Mouse (Mus musculus) forebrain, embryonic 13.5 days (tissue): ENCODE measurements around the gene Csde1. TPM values are rescaled to one million over a fixed set of nuclear protein-coding genes. Genes with fewer than 3 reads are reported as not detected.

Experiments used
- ATAC-seq: fragments of 200-750 bp; cut with Nextera tagmentation; 2 replicates; pipeline ENCODE4 v1.8.0; 2017
- H3K27ac ChIP-seq: fragments of 300-500 bp; sonication (generic); 2 replicates; pipeline ENCODE4 v1.5.1; 2015; ENCODE audit warnings: inconsistent platforms, mild to moderate bottlenecking, moderate library complexity
- H3K27me3 ChIP-seq: fragments of 300-500 bp; sonication (generic); 2 replicates; pipeline ENCODE4 v1.6.1; 2015; ENCODE audit warnings: mild to moderate bottlenecking, inconsistent platforms
- H3K36me3 ChIP-seq: fragments of 300-500 bp; sonication (generic); 2 replicates; pipeline ENCODE4 v1.6.1; 2015; ENCODE audit warnings: mild to moderate bottlenecking, inconsistent platforms; ENCODE audit not compliant: poor library complexity, severe bottlenecking
- H3K4me1 ChIP-seq: fragments of 300-500 bp; sonication (generic); 2 replicates; pipeline ENCODE4 v1.6.1; 2015; ENCODE audit warnings: inconsistent platforms
- H3K4me2 ChIP-seq: fragments of 300-500 bp; sonication (generic); 2 replicates; pipeline ENCODE4 v1.6.1; 2015; ENCODE audit warnings: inconsistent platforms, mild to moderate bottlenecking, moderate library complexity
- H3K4me3 ChIP-seq: fragments of 300-500 bp; sonication (generic); 2 replicates; pipeline ENCODE4 v1.5.1; 2015; ENCODE audit warnings: mild to moderate bottlenecking, inconsistent platforms
- H3K9ac ChIP-seq: fragments of 300-500 bp; sonication (generic); 2 replicates; pipeline ENCODE4 v1.6.1; 2015; ENCODE audit warnings: mild to moderate bottlenecking, inconsistent platforms
- H3K9me3 ChIP-seq: fragments of 300-500 bp; sonication (generic); replicated peaks from 2 replicates; pipeline ENCODE4 v1.6.1; 2016; ENCODE audit warnings: inconsistent platforms
- WGBS: fragments of 180-500 bp; shearing (Covaris S2); methylation state at CpG from one replicate; pipeline ENCODE4 v1.1.7; 2015; 5-methylcytosine and 5-hydroxymethylcytosine counted together
- polyA plus RNA-seq: library from polyadenylated mRNA; unstranded; fragments of >200 nt; fragmentation: Nextera tagmentation; extraction: Ambion mirVana; gene quantifications from 2 replicates; pipeline ENCODE4 v1.2.1, GENCODE M21; 2015

Gene Csde1
- polyA plus RNA-seq, 1 experiment from 2014 or later, result 468 TPM

- 68% methylated on average over 5 of the region's 5 CpGs for WGBS
- no peaks in the 10 kb centered on the region for H3K36me3 ChIP-seq
- ATAC-seq, result no peak
Measured at GRCm38 (mm10) chr3:103101194-103101593, 81.0 kb downstream of the Csde1 start.

GRCm38 (mm10) chr3:103101909-103102308 lies 81.7 kb downstream of the Csde1 start:
- Histone ChIP-seq H3K27ac (no peak overlapping the region), H3K36me3 (no peaks in the 10 kb centered on the region), H3K4me2 (peak overlapping the region; percentile 71), H3K4me1 (peaks cover 13% of the 10 kb centered on the region), H3K4me3 (peak overlapping the region; percentile 48), H3K27me3 (peaks cover 31% of the 10 kb centered on the region), H3K9me3 (no peaks in the 10 kb centered on the region), H3K9ac (peak overlapping the region; percentile 48)
- peak; percentile 29 for ATAC-seq
- 4% methylated on average over 14 of the region's 14 CpGs for WGBS

More at GRCm38 (mm10) chr3:103101194-103101593, 81.0 kb downstream of the Csde1 start:
- H3K27me3 ChIP-seq, result peaks cover 31% of the 10 kb centered on the region
- H3K9me3 ChIP-seq, result no peaks in the 10 kb centered on the region
- no peak overlapping the region for H3K27ac ChIP-seq
- H3K4me2 ChIP-seq, result no peak overlapping the region
- H3K4me3 ChIP-seq, result no peak overlapping the region
- H3K4me1 ChIP-seq, result peaks cover 13% of the 10 kb centered on the region
- H3K9ac ChIP-seq, result no peak overlapping the region

- Histone ChIP-seq H3K27ac (no peak within 1 kb of the TSS), H3K4me2 (peak within 1 kb of the TSS; percentile 71), H3K9ac (peak within 1 kb of the TSS; percentile 48), H3K4me3 (peak within 1 kb of the TSS; percentile 48), H3K27me3 (peaks cover 31% of the 10 kb centered on the region), H3K9me3 (no peaks in the 10 kb centered on the region), H3K36me3 (no peaks in the 10 kb centered on the region), H3K4me1 (peaks cover 13% of the 10 kb centered on the region)
- peak; percentile 97 for ATAC-seq
- WGBS, result 1% methylated on average over 70 of the region's 72 CpGs
Measured at GRCm38 (mm10) chr3:103102454-103103390, 82.5 kb downstream of the Csde1 start, which contains the start of gene Dennd2c. TSS of gene Dennd2c (plus strand) at chr3:103102604.

Other genes starting within 250 kb of the Csde1 start
- 0.08 and 0.12 TPM in 2 replicates for gene Tshb, start 237.7 kb upstream of the Csde1 start, polyA plus RNA-seq
- gene Sycp1, start 84.3 kb upstream of the Csde1 start, polyA plus RNA-seq, result not detected in 2 replicates
- gene Nr1h5, start 56.3 kb upstream of the Csde1 start, polyA plus RNA-seq, result not detected in 2 replicates
- 54.5 and 61.0 TPM in 2 replicates for gene Sike1, start 24.7 kb upstream of the Csde1 start, polyA plus RNA-seq
- 135 and 142 TPM in 2 replicates for gene Nras, start 37.9 kb downstream of the Csde1 start, polyA plus RNA-seq
- not detected in 2 replicates for gene Ampd1, start 53.6 kb downstream of the Csde1 start, polyA plus RNA-seq
- gene Dennd2c, start 82.2 kb downstream of the Csde1 start, polyA plus RNA-seq, result 0.75 and 1.3 TPM in 2 replicates
- gene Bcas2, start 151.2 kb downstream of the Csde1 start, polyA plus RNA-seq, result 254 and 269 TPM in 2 replicates